Mouse (Mus musculus) myocyte (in vitro differentiated cells): ENCODE data around the gene Anapc4.

Source experiments
- MYOG ChIP-seq, 3 experiments: IDR thresholded peaks; one replicate each; pipeline ENCODE4 v1.6.1; 2011; ENCODE audit warnings: control low read depth in 2 of 3, low read depth in 2 of 3, mild to moderate bottlenecking in 2 of 3; ENCODE audit not compliant: insufficient read length in 2 of 3, control insufficient read depth in 1 of 3, insufficient read depth in 1 of 3
- POLR2A ChIP-seq: IDR thresholded peaks from one replicate; pipeline ENCODE4 v1.6.1; 2011; ENCODE audit warnings: low read depth, mild to moderate bottlenecking, control low read depth, moderate library complexity; ENCODE audit not compliant: insufficient read length
- REST ChIP-seq: IDR thresholded peaks from one replicate; pipeline ENCODE4 v1.6.1; 2011; ENCODE audit warnings: mild to moderate bottlenecking, control low read depth, moderate library complexity; ENCODE audit not compliant: insufficient read depth, insufficient read length
- SRF ChIP-seq: IDR thresholded peaks from one replicate; pipeline ENCODE4 v1.6.1; 2011; ENCODE audit warnings: low read depth; ENCODE audit not compliant: control insufficient read depth, insufficient read length
- USF1 ChIP-seq: IDR thresholded peaks from one replicate; pipeline ENCODE4 v1.6.1; 2011; ENCODE audit warnings: low read depth, mild to moderate bottlenecking, control low read depth, moderate library complexity

GRCm38 (mm10) chr5:52871461-52871860 lies 37.6 kb downstream of the Anapc4 start:
- no peak for TF ChIP-seq MYOG (IDR thresholded peaks at IDR 0.05; ENCODE audit: control insufficient read depth in 1 of 3, insufficient read depth in 1 of 3, insufficient read length in 2 of 3, low read depth in 2 of 3)
- TF ChIP-seq POLR2A = no peak
- no peak for TF ChIP-seq SRF
- TF ChIP-seq REST = no peak
- TF ChIP-seq USF1 = no peak
